Mouse (Mus musculus): ENCODE measurements at regions not wholly inside any gene's neighbourhood (a gene's known extent, or its start where the extent isn't known, plus 50 kb on each side); places are given as distances from the start of the nearest gene placed in this dataset.

- Histone ChIP-seq H3K4me2 (ENCODE audit: low read length) (no peak overlapping the region), H3K9ac (ENCODE audit: low read length) (no peak overlapping the region), H3K27me3 (ENCODE audit: control insufficient read depth, insufficient read depth, low read length) (no peaks in the 10 kb centered on the region), H3K27ac (replicated peaks in 1 of 2; ENCODE audit: control insufficient read depth in 1 of 2, insufficient read depth in 1 of 2, low read depth in 2 of 2, low read length in 2 of 2) (no peak overlapping the region), H3K4me1 (ENCODE audit: control insufficient read depth in 2 of 2, insufficient read depth in 2 of 2, low read length in 2 of 2) (peaks cover 2 to 6% of the 10 kb centered on the region in 2 experiments; a peak in 1 of 4 replicates), H3K4me3 (ENCODE audit: control insufficient read depth in 1 of 2, insufficient read depth in 1 of 2, low read depth in 1 of 2, low read length in 2 of 2) (no peak overlapping the region), H3K9me3 (ENCODE audit: control insufficient read depth, low read length) (no peaks in the 10 kb centered on the region), H3K36me3 (ENCODE audit: control insufficient read depth, insufficient read depth, low read length) (no peaks in the 10 kb centered on the region)
- ATAC-seq (ENCODE audit: insufficient number of reproducible peaks, insufficient read depth, low FRiP score, low read depth) = no peak
- WGBS = 68% methylated on average over 3 of the region's 3 CpGs
Measured at GRCm38 (mm10) chr4:106049880-106050279, 260.2 kb downstream of the Gm12728 start.

GRCm38 (mm10) chr4:106050297-106050696 is 260.6 kb downstream of the Gm12728 start:
- no peaks in the 10 kb centered on the region for H3K9me3 ChIP-seq (ENCODE audit: control insufficient read depth, low read length)
- H3K27ac ChIP-seq (replicated peaks in 1 of 2; ENCODE audit: control insufficient read depth in 1 of 2, insufficient read depth in 1 of 2, low read depth in 2 of 2, low read length in 2 of 2) = no peak overlapping the region
- H3K4me1 ChIP-seq (ENCODE audit: control insufficient read depth in 2 of 2, insufficient read depth in 2 of 2, low read length in 2 of 2) = peaks cover 2 to 6% of the 10 kb centered on the region in 2 experiments; a peak in 1 of 4 replicates
- H3K36me3 ChIP-seq (ENCODE audit: control insufficient read depth, insufficient read depth, low read length) = no peaks in the 10 kb centered on the region
- no peak overlapping the region for H3K4me2 ChIP-seq (ENCODE audit: low read length)
- H3K27me3 ChIP-seq (ENCODE audit: control insufficient read depth, insufficient read depth, low read length) = no peaks in the 10 kb centered on the region
- no peak overlapping the region for H3K4me3 ChIP-seq (ENCODE audit: control insufficient read depth in 1 of 2, insufficient read depth in 1 of 2, low read depth in 1 of 2, low read length in 2 of 2)
- ATAC-seq (ENCODE audit: insufficient number of reproducible peaks, insufficient read depth, low FRiP score, low read depth) = no peak
- H3K9ac ChIP-seq (ENCODE audit: low read length) = no peak overlapping the region
- WGBS = 71% methylated on average over 3 of the region's 3 CpGs

GRCm38 (mm10) chr4:106053496-106053895 is 262.5 kb upstream of the Usp24 start:
- 59% methylated on average over 9 of the region's 9 CpGs for WGBS
- H3K27me3 ChIP-seq (ENCODE audit: control insufficient read depth, insufficient read depth, low read length) = no peaks in the 10 kb centered on the region
- H3K4me3 ChIP-seq (ENCODE audit: control insufficient read depth in 1 of 2, insufficient read depth in 1 of 2, low read depth in 1 of 2, low read length in 2 of 2) = no peak overlapping the region
- no peak for ATAC-seq (ENCODE audit: insufficient number of reproducible peaks, insufficient read depth, low FRiP score, low read depth)
- no peak overlapping the region for H3K9ac ChIP-seq (ENCODE audit: low read length)
- H3K27ac ChIP-seq (replicated peaks in 1 of 2; ENCODE audit: control insufficient read depth in 1 of 2, insufficient read depth in 1 of 2, low read depth in 2 of 2, low read length in 2 of 2) = no peak overlapping the region
- H3K36me3 ChIP-seq (ENCODE audit: control insufficient read depth, insufficient read depth, low read length) = no peaks in the 10 kb centered on the region
- H3K9me3 ChIP-seq (ENCODE audit: control insufficient read depth, low read length) = no peaks in the 10 kb centered on the region
- no peak overlapping the region for H3K4me2 ChIP-seq (ENCODE audit: low read length)
- no peaks in the 10 kb centered on the region; a peak in 1 of 4 replicates for H3K4me1 ChIP-seq (ENCODE audit: control insufficient read depth in 2 of 2, insufficient read depth in 2 of 2, low read length in 2 of 2)

- Histone ChIP-seq H3K36me3 (ENCODE audit: control insufficient read depth, insufficient read depth, low read length) (no peaks in the 10 kb centered on the region), H3K27ac (replicated peaks in 1 of 2; ENCODE audit: control insufficient read depth in 1 of 2, insufficient read depth in 1 of 2, low read depth in 2 of 2, low read length in 2 of 2) (no peak overlapping the region), H3K9me3 (ENCODE audit: control insufficient read depth, low read length) (no peaks in the 10 kb centered on the region), H3K4me2 (ENCODE audit: low read length) (no peak overlapping the region), H3K9ac (ENCODE audit: low read length) (no peak overlapping the region), H3K4me3 (ENCODE audit: control insufficient read depth in 1 of 2, insufficient read depth in 1 of 2, low read depth in 1 of 2, low read length in 2 of 2) (no peak overlapping the region), H3K4me1 (ENCODE audit: control insufficient read depth in 2 of 2, insufficient read depth in 2 of 2, low read length in 2 of 2) (no peaks in the 10 kb centered on the region; a peak in 1 of 4 replicates), H3K27me3 (ENCODE audit: control insufficient read depth, insufficient read depth, low read length) (no peaks in the 10 kb centered on the region)
- 44% methylated on average over 7 of the region's 7 CpGs for WGBS
- ATAC-seq (ENCODE audit: insufficient number of reproducible peaks, insufficient read depth, low FRiP score, low read depth) = no peak
Measured at GRCm38 (mm10) chr4:106054324-106054723, 261.7 kb upstream of the Usp24 start.

GRCm38 (mm10) chr4:106062651-106063050 is 253.4 kb upstream of the Usp24 start:
- no peak overlapping the region for H3K27ac ChIP-seq (replicated peaks in 1 of 2; ENCODE audit: control insufficient read depth in 1 of 2, insufficient read depth in 1 of 2, low read depth in 2 of 2, low read length in 2 of 2)
- H3K4me2 ChIP-seq (ENCODE audit: low read length) = no peak overlapping the region
- H3K9ac ChIP-seq (ENCODE audit: low read length) = no peak overlapping the region
- no peak overlapping the region for H3K4me3 ChIP-seq (ENCODE audit: control insufficient read depth in 1 of 2, insufficient read depth in 1 of 2, low read depth in 1 of 2, low read length in 2 of 2)
- no peaks in the 10 kb centered on the region for H3K27me3 ChIP-seq (ENCODE audit: control insufficient read depth, insufficient read depth, low read length)
- 79% methylated on average over 12 of the region's 12 CpGs for WGBS
- H3K36me3 ChIP-seq (ENCODE audit: control insufficient read depth, insufficient read depth, low read length) = no peaks in the 10 kb centered on the region
- no peaks in the 10 kb centered on the region for H3K9me3 ChIP-seq (ENCODE audit: control insufficient read depth, low read length)
- H3K4me1 ChIP-seq (ENCODE audit: control insufficient read depth in 2 of 2, insufficient read depth in 2 of 2, low read length in 2 of 2) = no peaks in the 10 kb centered on the region; a peak in 1 of 4 replicates
- no peak for ATAC-seq (ENCODE audit: insufficient number of reproducible peaks, insufficient read depth, low FRiP score, low read depth)

- no peaks in the 10 kb centered on the region for H3K9me3 ChIP-seq (ENCODE audit: control insufficient read depth, low read length)
- no peak overlapping the region for H3K4me2 ChIP-seq (ENCODE audit: low read length)
- WGBS = 49% methylated on average over 6 of the region's 6 CpGs
- no peak overlapping the region for H3K4me3 ChIP-seq (ENCODE audit: control insufficient read depth in 1 of 2, insufficient read depth in 1 of 2, low read depth in 1 of 2, low read length in 2 of 2)
- no peaks in the 10 kb centered on the region for H3K27me3 ChIP-seq (ENCODE audit: control insufficient read depth, insufficient read depth, low read length)
- H3K27ac ChIP-seq (replicated peaks in 1 of 2; ENCODE audit: control insufficient read depth in 1 of 2, insufficient read depth in 1 of 2, low read depth in 2 of 2, low read length in 2 of 2) = no peak overlapping the region
- H3K4me1 ChIP-seq (ENCODE audit: control insufficient read depth in 2 of 2, insufficient read depth in 2 of 2, low read length in 2 of 2) = no peaks in the 10 kb centered on the region; a peak in 1 of 4 replicates
- H3K36me3 ChIP-seq (ENCODE audit: control insufficient read depth, insufficient read depth, low read length) = no peaks in the 10 kb centered on the region
- no peak for ATAC-seq (ENCODE audit: insufficient number of reproducible peaks, insufficient read depth, low FRiP score, low read depth)
- no peak overlapping the region for H3K9ac ChIP-seq (ENCODE audit: low read length)
Measured at GRCm38 (mm10) chr4:106063851-106064382, 252.1 kb upstream of the Usp24 start.

GRCm38 (mm10) chr4:106067023-106067422 is 249.0 kb upstream of the Usp24 start:
- Histone ChIP-seq H3K27me3 (ENCODE audit: control insufficient read depth, insufficient read depth, low read length) (no peaks in the 10 kb centered on the region), H3K36me3 (ENCODE audit: control insufficient read depth, insufficient read depth, low read length) (no peaks in the 10 kb centered on the region), H3K4me3 (ENCODE audit: control insufficient read depth in 1 of 2, insufficient read depth in 1 of 2, low read depth in 1 of 2, low read length in 2 of 2) (no peak overlapping the region), H3K9me3 (ENCODE audit: control insufficient read depth, low read length) (no peaks in the 10 kb centered on the region), H3K4me2 (ENCODE audit: low read length) (no peak overlapping the region), H3K9ac (ENCODE audit: low read length) (no peak overlapping the region), H3K4me1 (ENCODE audit: control insufficient read depth in 2 of 2, insufficient read depth in 2 of 2, low read length in 2 of 2) (no peaks in the 10 kb centered on the region; a peak in 1 of 4 replicates), H3K27ac (replicated peaks in 1 of 2; ENCODE audit: control insufficient read depth in 1 of 2, insufficient read depth in 1 of 2, low read depth in 2 of 2, low read length in 2 of 2) (no peak overlapping the region)
- WGBS = 68% methylated on average over 9 of the region's 9 CpGs
- ATAC-seq (ENCODE audit: insufficient number of reproducible peaks, insufficient read depth, low FRiP score, low read depth) = no peak

GRCm38 (mm10) chr4:106083546-106083945 is 232.5 kb upstream of the Usp24 start:
- H3K9me3 ChIP-seq (ENCODE audit: control insufficient read depth, low read length) = no peaks in the 10 kb centered on the region

More at GRCm38 (mm10) chr4:106083546-106083945, 232.5 kb upstream of the Usp24 start:
- Histone ChIP-seq H3K36me3 (ENCODE audit: control insufficient read depth, insufficient read depth, low read length) (no peaks in the 10 kb centered on the region), H3K9ac (ENCODE audit: low read length) (no peak overlapping the region), H3K4me2 (ENCODE audit: low read length) (no peak overlapping the region), H3K4me1 (ENCODE audit: control insufficient read depth in 2 of 2, insufficient read depth in 2 of 2, low read length in 2 of 2) (no peaks in the 10 kb centered on the region; a peak in 1 of 4 replicates), H3K4me3 (ENCODE audit: control insufficient read depth in 1 of 2, insufficient read depth in 1 of 2, low read depth in 1 of 2, low read length in 2 of 2) (no peak overlapping the region), H3K27ac (replicated peaks in 1 of 2; ENCODE audit: control insufficient read depth in 1 of 2, insufficient read depth in 1 of 2, low read depth in 2 of 2, low read length in 2 of 2) (no peak overlapping the region), H3K27me3 (ENCODE audit: control insufficient read depth, insufficient read depth, low read length) (no peaks in the 10 kb centered on the region)
- ATAC-seq (ENCODE audit: insufficient number of reproducible peaks, insufficient read depth, low FRiP score, low read depth) = no peak

Measured in heart, embryonic 14.5 days (tissue).